Mouse (Mus musculus) kidney, embryonic 14.5 days (tissue): ENCODE results near the gene Adamts14. TPM values are rescaled to one million over a fixed set of nuclear protein-coding genes. Genes with fewer than 3 reads are reported as not detected.

ENCODE experiments used
- ATAC-seq: fragments of 200-750 bp; cut with Nextera tagmentation; 2 replicates; pipeline ENCODE4 v1.8.0; 2017; ENCODE audit warnings: moderate number of reproducible peaks, mild to moderate bottlenecking, moderate TSS enrichment, moderate library complexity; ENCODE audit not compliant: low FRiP score, low TSS enrichment
- H3K27ac ChIP-seq: fragments of 300-500 bp; sonication (generic); 2 replicates; pipeline ENCODE4 v1.5.1; 2014; ENCODE audit warnings: low read depth, mild to moderate bottlenecking, low read length, moderate library complexity, mixed read lengths
- H3K27me3 ChIP-seq: fragments of 300-500 bp; sonication (generic); 2 replicates; pipeline ENCODE4 v1.6.1; 2014; ENCODE audit warnings: mild to moderate bottlenecking, low read length; ENCODE audit not compliant: control insufficient read depth, insufficient read depth
- H3K36me3 ChIP-seq: fragments of 300-500 bp; sonication (generic); 2 replicates; pipeline ENCODE4 v1.6.1; 2014; ENCODE audit warnings: low read length, mixed read lengths; ENCODE audit not compliant: control insufficient read depth, insufficient read depth
- H3K4me1 ChIP-seq: fragments of 300-500 bp; sonication (generic); 2 replicates; pipeline ENCODE4 v1.6.1; 2014; ENCODE audit warnings: low read length, mixed read lengths; ENCODE audit not compliant: control insufficient read depth, insufficient read depth
- H3K4me2 ChIP-seq: fragments of 300-500 bp; sonication (generic); replicated peaks from 2 replicates; pipeline ENCODE4 v1.6.1; 2014; ENCODE audit warnings: low read depth, mild to moderate bottlenecking, low read length
- H3K4me3 ChIP-seq: fragments of 300-500 bp; sonication (generic); 2 replicates; pipeline ENCODE4 v1.5.1; 2014; ENCODE audit warnings: mild to moderate bottlenecking, low read length
- H3K9ac ChIP-seq: fragments of 300-500 bp; sonication (generic); 2 replicates; pipeline ENCODE4 v1.6.1; 2014; ENCODE audit warnings: low read depth, mild to moderate bottlenecking, low read length, moderate library complexity
- H3K9me3 ChIP-seq: fragments of 300-500 bp; sonication (generic); 2 replicates; pipeline ENCODE4 v1.6.1; 2016; ENCODE audit warnings: low read length; ENCODE audit not compliant: control insufficient read depth
- WGBS: fragments of 180-500 bp; shearing (Covaris S2); extraction: QIAGEN DNeasy Blood & Tissue Kit; methylation state at CpG from one replicate; pipeline ENCODE4 v1.1.7; 2014; 5-methylcytosine and 5-hydroxymethylcytosine counted together
- polyA plus RNA-seq: library from polyadenylated mRNA; unstranded; fragments of >200 nt; fragmentation: Nextera tagmentation; extraction: Ambion mirVana; gene quantifications from 2 replicates; pipeline ENCODE4 v1.2.1, GENCODE M21; 2014

Adamts14 gene
- polyA plus RNA-seq, 1 experiment from 2014 or later, result 1.3 TPM

DNA sequence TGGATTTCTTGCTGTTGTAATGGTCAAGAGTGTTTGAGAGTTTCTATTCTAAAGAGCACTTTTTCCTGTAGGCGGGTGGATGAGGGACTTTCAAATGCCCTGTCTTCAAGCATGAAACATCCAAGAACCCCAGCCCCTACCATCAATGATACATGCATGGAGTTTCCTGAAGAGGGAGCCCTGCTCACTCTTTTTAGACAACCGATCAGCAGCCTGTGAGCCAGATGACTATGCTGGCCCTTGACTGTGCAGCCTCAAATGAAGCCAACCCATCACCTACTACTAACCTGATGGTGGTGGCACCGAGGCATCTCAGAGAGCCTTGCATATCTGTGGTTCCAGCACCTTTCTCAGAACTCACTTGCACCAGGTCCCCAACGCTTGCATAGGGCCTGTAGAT, 100.7 kb downstream of the Adamts14 start:
- Histone ChIP-seq H3K9me3 (no peaks in the 10 kb centered on the region), H3K4me2 (no peak overlapping the region), H3K4me3 (no peak overlapping the region), H3K27me3 (peaks cover 9% of the 10 kb centered on the region; the same call in 1 of the 2 replicates), H3K4me1 (no peaks in the 10 kb centered on the region), H3K9ac (no peak overlapping the region), H3K36me3 (no peaks in the 10 kb centered on the region), H3K27ac (no peak overlapping the region)
- no peak for ATAC-seq
- 79% methylated on average over 4 of the region's 4 CpGs for WGBS

DNA sequence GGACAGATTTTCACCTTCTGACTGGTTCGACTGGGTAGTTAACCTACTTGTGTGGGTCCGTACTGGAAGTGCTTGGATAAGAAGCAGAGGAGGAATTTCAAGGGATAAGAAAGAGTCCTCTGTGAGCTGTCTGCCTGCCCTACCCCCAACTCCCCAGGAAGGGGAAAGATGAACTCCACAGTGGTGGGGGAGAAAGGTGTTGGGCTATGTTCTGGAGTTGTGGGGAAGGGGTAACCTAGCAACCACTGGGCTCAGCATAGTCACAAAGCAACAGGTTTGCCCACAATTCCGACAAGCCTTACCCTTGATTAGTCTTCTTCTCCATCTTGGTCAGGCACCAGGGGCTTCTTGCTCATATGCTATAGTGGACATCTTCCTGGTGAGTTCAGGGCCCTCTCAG, 101.6 kb downstream of the Adamts14 start, which contains the start of gene Tbata:
Gene Tbata, plus strand, starts transcription at position 301 of the 400 bp plus-strand sequence.
- no peaks in the 10 kb centered on the region for H3K9me3 ChIP-seq
- ATAC-seq, result no peak
- no peak within 1 kb of the TSS for H3K9ac ChIP-seq
- H3K4me2 ChIP-seq, result no peak within 1 kb of the TSS
- H3K27me3 ChIP-seq, result peaks cover 9% of the 10 kb centered on the region; the same call in 1 of the 2 replicates
- H3K4me3 ChIP-seq, result no peak within 1 kb of the TSS
- 75% methylated on average over 3 of the region's 3 CpGs for WGBS
- H3K36me3 ChIP-seq, result no peaks in the 10 kb centered on the region
- no peak within 1 kb of the TSS for H3K27ac ChIP-seq
- H3K4me1 ChIP-seq, result no peaks in the 10 kb centered on the region

DNA sequence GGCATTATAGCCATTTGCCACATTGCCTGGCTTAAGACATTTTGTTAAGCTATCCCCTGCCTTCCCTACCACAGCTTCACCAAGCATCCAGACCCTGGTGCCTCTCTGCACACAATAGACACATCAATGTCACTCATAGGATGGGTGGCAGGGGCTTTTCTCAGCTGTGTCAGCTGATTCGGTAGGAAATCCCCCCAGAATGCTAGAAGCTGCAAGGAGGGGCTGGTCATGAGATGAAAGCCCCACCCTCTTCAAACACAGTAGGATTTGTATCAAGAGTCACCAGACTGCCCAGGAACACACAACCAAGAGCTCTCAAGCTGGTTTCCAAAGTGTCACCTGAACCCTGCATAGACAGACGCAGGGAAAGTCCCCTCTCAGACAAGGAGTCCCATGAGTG, 104.8 kb downstream of the Adamts14 start:
- Histone ChIP-seq H3K4me1 (no peaks in the 10 kb centered on the region), H3K36me3 (no peaks in the 10 kb centered on the region), H3K4me3 (no peak overlapping the region), H3K9me3 (no peaks in the 10 kb centered on the region), H3K27me3 (0 out of 2 replicates have a peak, but pooled peaks cover 4% of the 10 kb centered on the region), H3K27ac (no peak overlapping the region), H3K9ac (no peak overlapping the region), H3K4me2 (no peak overlapping the region)
- no peak for ATAC-seq
- WGBS, result 64% methylated on average over 2 of the region's 2 CpGs

DNA sequence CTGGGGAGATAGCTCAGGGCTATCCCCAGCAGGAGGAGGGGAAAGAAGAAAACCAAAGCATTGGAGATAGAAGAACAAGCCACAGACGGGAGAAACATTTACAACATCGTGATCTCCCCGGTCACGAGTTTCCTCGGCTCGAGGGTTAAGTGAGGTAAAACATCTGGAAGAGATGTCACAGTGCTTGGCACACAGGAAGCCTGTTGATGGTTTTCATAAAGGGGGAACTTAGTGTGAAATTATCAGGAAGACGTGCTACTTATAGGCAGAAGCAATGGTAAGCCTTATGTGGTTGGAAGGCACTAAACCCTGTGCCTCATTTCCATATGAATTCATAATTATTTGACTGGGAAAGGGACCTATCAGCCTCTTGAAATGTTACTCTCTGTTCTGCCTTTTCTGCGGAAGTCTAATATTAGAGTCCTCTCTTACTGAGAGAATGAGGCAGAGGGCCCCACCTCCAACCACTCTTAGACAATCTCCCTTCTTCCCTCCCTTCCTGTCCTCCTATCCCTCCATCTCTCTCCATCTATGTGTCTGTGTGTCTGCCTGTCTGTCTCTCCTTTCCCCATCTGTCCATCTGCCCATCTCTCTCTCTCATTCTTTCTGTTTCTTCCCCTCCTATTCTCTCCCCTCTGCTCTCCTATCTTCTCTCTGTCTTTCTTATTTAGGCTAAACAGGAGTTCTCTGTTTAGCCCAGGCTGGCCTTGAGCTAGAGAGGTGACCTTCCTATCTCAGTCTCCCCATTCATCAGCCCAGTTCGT, 105.7 kb downstream of the Adamts14 start:
- H3K4me2 ChIP-seq, result no peak overlapping the region
- 0 out of 2 replicates have a peak, but pooled peaks cover 4% of the 10 kb centered on the region for H3K27me3 ChIP-seq
- H3K36me3 ChIP-seq, result no peaks in the 10 kb centered on the region
- no peaks in the 10 kb centered on the region for H3K4me1 ChIP-seq
- no peak for ATAC-seq
- no peak overlapping the region for H3K9ac ChIP-seq
- no peak overlapping the region for H3K4me3 ChIP-seq
- no peak overlapping the region for H3K27ac ChIP-seq
- H3K9me3 ChIP-seq, result no peaks in the 10 kb centered on the region
- 39% methylated on average over 9 of the region's 9 CpGs for WGBS

DNA sequence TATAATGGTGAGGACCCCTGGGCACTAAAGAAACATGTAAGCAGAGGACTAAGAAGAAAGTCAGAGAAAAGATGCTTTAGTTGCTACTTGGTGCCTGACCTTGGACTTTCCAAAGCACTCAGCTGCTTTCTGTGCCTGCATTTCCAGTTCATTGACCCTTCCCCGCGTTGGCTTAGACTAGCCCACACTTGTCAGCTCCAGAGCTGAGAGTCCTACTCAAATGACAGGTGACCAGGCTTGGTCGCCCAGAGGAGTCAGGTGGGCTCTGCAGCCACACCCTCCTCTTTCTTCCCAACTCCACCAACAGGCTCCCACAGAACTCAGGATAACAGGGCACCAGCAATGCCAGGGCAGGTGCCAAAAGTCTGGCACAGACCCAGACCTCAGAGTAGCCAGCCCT, 110.9 kb downstream of the Adamts14 start:
- H3K27ac ChIP-seq, result no peak overlapping the region
- no peaks in the 10 kb centered on the region for H3K27me3 ChIP-seq
- ATAC-seq, result no peak
- H3K9ac ChIP-seq, result no peak overlapping the region
- H3K36me3 ChIP-seq, result no peaks in the 10 kb centered on the region
- H3K4me1 ChIP-seq, result no peaks in the 10 kb centered on the region
- H3K9me3 ChIP-seq, result no peaks in the 10 kb centered on the region
- no peak overlapping the region for H3K4me3 ChIP-seq
- WGBS, result 37% methylated on average over 3 of the region's 3 CpGs
- H3K4me2 ChIP-seq, result no peak overlapping the region

DNA sequence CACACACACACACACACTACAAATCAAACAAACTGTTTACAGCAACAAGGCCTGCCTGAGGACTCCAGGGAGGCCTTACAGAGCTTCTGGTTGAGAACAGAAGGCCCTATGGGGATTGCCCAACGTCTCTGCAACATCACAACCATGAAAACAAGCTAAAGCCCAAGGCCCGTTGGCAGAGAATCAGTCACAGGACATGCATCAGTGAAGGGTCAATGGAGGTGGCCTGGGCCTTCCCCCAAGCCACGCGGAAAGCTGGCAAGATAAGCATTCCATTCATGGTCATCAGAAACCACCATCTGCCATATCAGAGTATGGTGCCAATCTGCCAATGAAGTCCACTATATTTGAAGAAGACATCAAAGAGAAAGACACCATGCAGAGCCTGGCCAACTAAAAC, 112.6 kb downstream of the Adamts14 start:
- H3K36me3 ChIP-seq, result no peaks in the 10 kb centered on the region
- WGBS, result 73% methylated on average over 4 of the region's 4 CpGs
- no peak overlapping the region for H3K4me3 ChIP-seq
- ATAC-seq, result no peak
- no peaks in the 10 kb centered on the region for H3K27me3 ChIP-seq
- no peak overlapping the region for H3K27ac ChIP-seq
- no peaks in the 10 kb centered on the region for H3K9me3 ChIP-seq
- no peak overlapping the region for H3K4me2 ChIP-seq
- H3K4me1 ChIP-seq, result no peaks in the 10 kb centered on the region
- no peak overlapping the region for H3K9ac ChIP-seq

DNA sequence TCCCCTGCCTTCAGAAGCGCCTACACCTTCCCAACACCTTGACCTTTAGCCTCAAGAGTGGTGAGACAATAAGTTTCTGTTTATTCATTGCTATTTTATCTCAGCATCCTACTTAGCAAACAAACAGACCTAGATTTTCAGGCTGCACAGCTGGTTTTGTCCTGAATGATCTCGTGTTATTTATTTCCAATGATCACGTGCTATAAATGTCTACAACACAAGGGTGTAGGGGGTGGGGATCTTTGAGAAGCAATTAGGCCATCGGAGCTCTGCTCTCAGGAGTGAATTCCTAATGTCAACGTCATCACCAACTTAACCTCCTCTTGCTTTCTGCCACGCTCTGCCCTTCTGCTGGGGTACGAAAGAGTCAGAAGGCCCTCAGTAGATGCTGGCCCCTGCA, 113.1 kb downstream of the Adamts14 start:
- Histone ChIP-seq H3K4me1 (no peaks in the 10 kb centered on the region), H3K4me2 (no peak overlapping the region), H3K36me3 (no peaks in the 10 kb centered on the region), H3K4me3 (no peak overlapping the region), H3K9me3 (no peaks in the 10 kb centered on the region), H3K27me3 (no peaks in the 10 kb centered on the region), H3K9ac (no peak overlapping the region; the same call in 1 of the 2 replicates), H3K27ac (no peak overlapping the region)
- ATAC-seq, result no peak
- WGBS, result 73% methylated on average over 7 of the region's 7 CpGs

DNA sequence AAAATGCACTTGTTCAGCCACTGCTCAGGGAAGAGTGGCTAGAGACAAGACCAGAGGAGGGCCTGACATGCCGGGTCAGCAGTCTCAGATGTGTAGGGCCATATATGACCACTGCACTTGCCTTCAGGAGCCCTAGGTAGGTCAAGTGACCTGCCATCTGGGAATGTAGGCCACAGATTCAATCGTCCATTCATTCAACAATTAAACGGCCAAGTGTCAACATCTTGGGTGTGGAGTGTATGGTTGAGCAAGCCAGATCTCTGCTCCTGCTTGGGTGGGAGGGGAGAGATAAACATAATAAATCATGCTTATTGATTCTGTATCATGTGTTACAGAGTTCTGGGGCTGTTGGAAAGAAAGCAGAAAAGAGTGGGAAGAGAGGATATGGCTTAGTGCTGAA, 114.6 kb downstream of the Adamts14 start:
- ATAC-seq, result peak; percentile 55
- no peak overlapping the region for H3K4me2 ChIP-seq
- H3K36me3 ChIP-seq, result no peaks in the 10 kb centered on the region
- no peaks in the 10 kb centered on the region for H3K4me1 ChIP-seq
- no peak overlapping the region for H3K4me3 ChIP-seq
- no peaks in the 10 kb centered on the region for H3K9me3 ChIP-seq
- H3K27me3 ChIP-seq, result no peaks in the 10 kb centered on the region
- WGBS, result 33% methylated on average over 3 of the region's 3 CpGs
- H3K9ac ChIP-seq, result no peak overlapping the region
- no peak overlapping the region for H3K27ac ChIP-seq

DNA sequence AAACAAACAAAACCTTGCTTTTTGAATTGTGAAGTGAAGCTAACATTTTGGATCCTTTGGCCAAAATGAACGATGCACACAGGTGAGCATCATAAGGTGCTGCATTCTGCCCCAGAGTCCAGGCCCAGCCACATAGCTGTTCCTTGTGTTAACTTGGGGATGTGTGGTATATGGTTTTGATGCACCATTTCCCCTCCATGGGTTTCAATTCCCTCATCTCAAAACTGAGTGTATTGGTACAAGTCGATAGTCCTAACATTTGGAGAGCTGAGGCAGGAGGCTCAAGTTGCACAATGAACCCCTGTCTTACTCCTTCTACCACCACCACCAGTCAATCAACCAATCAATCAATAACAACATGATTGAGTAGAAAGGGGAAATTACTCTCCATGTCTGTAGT, 116.8 kb downstream of the Adamts14 start:
- no peak for ATAC-seq
- no peak overlapping the region for H3K27ac ChIP-seq
- no peaks in the 10 kb centered on the region for H3K36me3 ChIP-seq

More for the DNA sequence above, 116.8 kb downstream of the Adamts14 start:
- Histone ChIP-seq H3K4me1 (no peaks in the 10 kb centered on the region), H3K9me3 (no peaks in the 10 kb centered on the region), H3K4me2 (no peak overlapping the region), H3K4me3 (no peak overlapping the region), H3K9ac (no peak overlapping the region), H3K27me3 (no peaks in the 10 kb centered on the region)
- 93% methylated on average over 2 of the region's 2 CpGs for WGBS
